Mouse (Mus musculus) spleen, adult 2 months (tissue): ENCODE measurements around the gene Ttc41.

Experiments
- CTCF ChIP-seq: fragments of 200-500 bp; IDR thresholded peaks from 2 replicates; pipeline ENCODE4 v1.5.1; 2011; ENCODE audit warnings: mild to moderate bottlenecking, inconsistent platforms; ENCODE audit not compliant: insufficient read depth, insufficient read length, insufficient replicate concordance; ENCODE audit errors: extremely low read depth
- POLR2A ChIP-seq: fragments of 200-500 bp; IDR thresholded peaks from 2 replicates; pipeline ENCODE4 v1.6.1; 2011; ENCODE audit warnings: low read depth, low read length, inconsistent platforms

GRCm38 (mm10) chr10:86785396-86785795 is 79.8 kb downstream of the Ttc41 start:
- TF ChIP-seq POLR2A (no peak), CTCF (no peak)
